ENCODE assay signal across 14 mouse cellular contexts in the genomic region with DNA sequence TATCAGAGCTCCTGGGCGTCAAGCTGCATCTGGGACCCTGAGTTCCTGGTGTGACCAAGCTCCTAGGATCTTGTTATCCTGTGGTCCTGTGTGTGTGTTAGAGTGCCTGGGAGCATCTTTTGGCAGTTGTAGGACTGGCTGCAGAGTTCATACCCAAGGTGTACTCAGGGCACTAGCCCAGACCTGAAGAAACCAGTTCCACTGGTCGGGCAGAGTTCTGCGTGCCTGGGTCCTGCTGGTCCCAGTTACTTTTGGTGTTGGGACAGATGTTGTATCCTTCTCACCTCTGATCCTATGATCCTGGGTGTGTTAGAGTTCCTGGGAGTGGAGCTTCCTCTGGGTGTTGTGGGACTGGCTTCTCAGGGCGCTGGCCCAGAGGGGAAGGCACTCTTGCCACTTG. TPM values are rescaled to one million over a fixed set of nuclear protein-coding genes. Genes with fewer than 3 reads are reported as not detected.
"Had no signal": no experiment of that assay in that cellular context is flagged by ENCODE, and none has a peak within 500 bp of the region (broad histone marks: within the 10 kb centered on the region; RNA-seq: fewer than 3 reads in every experiment).

No protein-coding gene starts in this region.

- DNase-seq: kidney, adult 2 months; kidney, postnatal 25 days; layer of hippocampus, adult 9-11 months; liver, embryonic 13.5 days; lung, adult 2 months; right cerebral cortex, postnatal 25 days; spleen, adult 18-20 months; thymus, adult 18-20 months; thymus, postnatal 36 days had no signal

- ATAC-seq: intestine, postnatal 0 days; midbrain, embryonic 15.5 days had no signal

RNA-seq across cellular contexts. Expression of gene Mettl21c, which starts 55.5 kb away (rescaled TPM):
- polyA plus RNA-seq: large intestine, adult 2 months; liver, adult 2 months; lung, adult 2 months; macrophage had no signal
